Mouse (Mus musculus) limb, embryonic 11.5 days (tissue): ENCODE measurements around the gene Rbm15. TPM values are rescaled to one million over a fixed set of nuclear protein-coding genes. Genes with fewer than 3 reads are reported as not detected.
A peak's percentile ranks its signal among the peaks of the same experiment; 100 is the strongest.
"Not testable (repeated sequence)": the region's sequence is repeated elsewhere in the genome, so short reads cannot be mapped to it uniquely, and the experiment has no call there.

ENCODE experiments used
- ATAC-seq: fragments of 200-750 bp; cut with Nextera tagmentation; 2 replicates; pipeline ENCODE4 v1.8.0; 2017; ENCODE audit warnings: low read depth; ENCODE audit not compliant: insufficient number of reproducible peaks, low FRiP score, low TSS enrichment
- DNase-seq: peaks from one replicate; pipeline ENCODE4 v3.0.0-alpha.2; 2015; ENCODE audit warnings: low spot score
- H3K27ac ChIP-seq: fragments of 300-500 bp; sonication (generic); replicated peaks from 2 replicates; pipeline ENCODE4 v1.5.1; 2014; ENCODE audit warnings: low read depth, mild to moderate bottlenecking, low read length
- H3K27me3 ChIP-seq: fragments of 300-500 bp; sonication (generic); 2 replicates; pipeline ENCODE4 v1.6.1; 2014; ENCODE audit warnings: mild to moderate bottlenecking, low read length, mixed read lengths; ENCODE audit not compliant: control insufficient read depth, insufficient read depth
- H3K36me3 ChIP-seq: fragments of 300-500 bp; sonication (generic); 2 replicates; pipeline ENCODE4 v1.6.1; 2014; ENCODE audit warnings: mild to moderate bottlenecking, low read length, moderate library complexity, mixed read lengths; ENCODE audit not compliant: control insufficient read depth, insufficient read depth
- H3K4me1 ChIP-seq: fragments of 300-500 bp; sonication (generic); 2 replicates; pipeline ENCODE4 v1.6.1; 2014; ENCODE audit warnings: low read length, mixed read lengths; ENCODE audit not compliant: control insufficient read depth, insufficient read depth
- H3K4me2 ChIP-seq: fragments of 300-500 bp; sonication (generic); 2 replicates; pipeline ENCODE4 v1.6.1; 2014; ENCODE audit warnings: low read depth, mild to moderate bottlenecking, moderate library complexity; ENCODE audit not compliant: severe bottlenecking
- H3K4me3 ChIP-seq: fragments of 300-500 bp; sonication (generic); 2 replicates; pipeline ENCODE4 v1.5.1; 2014; ENCODE audit warnings: low read depth, low read length
- H3K9ac ChIP-seq: fragments of 300-500 bp; sonication (generic); 2 replicates; pipeline ENCODE4 v1.6.1; 2014; ENCODE audit warnings: mild to moderate bottlenecking, low read length
- H3K9me3 ChIP-seq: fragments of 300-500 bp; sonication (generic); 2 replicates; pipeline ENCODE4 v1.6.1; 2016; ENCODE audit warnings: low read length; ENCODE audit not compliant: control insufficient read depth
- WGBS: fragments of 180-500 bp; shearing (Covaris S2); extraction: QIAGEN DNeasy Blood & Tissue Kit; methylation state at CpG from one replicate; pipeline ENCODE4 v1.1.7; 2014; 5-methylcytosine and 5-hydroxymethylcytosine counted together
- polyA plus RNA-seq: library from polyadenylated mRNA; unstranded; fragments of >200 nt; fragmentation: Nextera tagmentation; extraction: Ambion mirVana; gene quantifications from 2 replicates; pipeline ENCODE4 v1.2.1, GENCODE M21; 2014

Rbm15 gene
- polyA plus RNA-seq, 1 experiment from 2014 or later: 19.0 TPM

DNA sequence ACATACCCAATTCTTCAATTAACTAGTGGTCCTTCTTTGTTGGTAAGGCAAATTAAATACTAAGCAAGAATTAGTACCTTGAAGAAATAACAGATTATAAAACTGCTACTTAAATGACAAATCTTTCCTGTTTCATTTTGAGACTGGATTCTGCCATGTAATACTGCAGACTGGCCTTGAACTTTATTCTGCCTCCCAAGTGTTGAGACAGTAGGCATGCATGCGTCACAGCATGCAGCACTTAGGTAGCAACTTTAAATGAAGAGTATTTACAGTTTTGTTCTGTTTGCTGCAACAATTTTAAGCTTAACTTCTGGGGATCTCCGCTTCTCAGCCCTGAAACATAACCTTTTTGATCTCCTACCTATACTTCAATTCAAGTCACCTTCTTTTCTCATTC, 12.3 kb downstream of the Rbm15 start:
- no peak for DNase-seq
- 96% methylated on average over 2 of the region's 2 CpGs for WGBS
- no peak overlapping the region for H3K4me3 ChIP-seq
- no peak for ATAC-seq
- H3K4me1 ChIP-seq: peaks cover 9% of the 10 kb centered on the region
- H3K27ac ChIP-seq: no peak overlapping the region
- H3K9me3 ChIP-seq: no peaks in the 10 kb centered on the region
- no peak overlapping the region for H3K4me2 ChIP-seq
- H3K27me3 ChIP-seq: no peaks in the 10 kb centered on the region
- H3K36me3 ChIP-seq: peaks cover 8% of the 10 kb centered on the region; the same call in 1 of the 2 replicates
- H3K9ac ChIP-seq: no peak overlapping the region

- H3K36me3 ChIP-seq: no peaks in the 10 kb centered on the region; the same call in 1 of the 2 replicates
- no peak overlapping the region for H3K27ac ChIP-seq
- WGBS: 96% methylated on average over 3 of the region's 3 CpGs
Observed at GRCm38 (mm10) chr3:107317338-107317737, 16.1 kb downstream of the Rbm15 start.

GRCm38 (mm10) chr3:107296917-107297316, 36.6 kb downstream of the Rbm15 start:
- not testable (repeated sequence) for H3K4me1 ChIP-seq, H3K4me3 ChIP-seq, H3K9ac ChIP-seq, H3K4me2 ChIP-seq, H3K36me3 ChIP-seq, H3K27ac ChIP-seq, H3K27me3 ChIP-seq, H3K9me3 ChIP-seq, ATAC-seq, DNase-seq
- 74% methylated on average over 4 of the region's 4 CpGs for WGBS

More at GRCm38 (mm10) chr3:107317338-107317737, 16.1 kb downstream of the Rbm15 start:
- H3K4me2 ChIP-seq: no peak overlapping the region
- H3K9ac ChIP-seq: no peak overlapping the region
- H3K27me3 ChIP-seq: no peaks in the 10 kb centered on the region
- H3K9me3 ChIP-seq: no peaks in the 10 kb centered on the region
- H3K4me3 ChIP-seq: no peak overlapping the region
- H3K4me1 ChIP-seq: no peaks in the 10 kb centered on the region
- no peak for ATAC-seq
- DNase-seq: no peak

GRCm38 (mm10) chr3:107295672-107296360, 37.7 kb downstream of the Rbm15 start:
- no peak overlapping the region for H3K4me2 ChIP-seq
- no peaks in the 10 kb centered on the region for H3K36me3 ChIP-seq
- H3K4me3 ChIP-seq: no peak overlapping the region
- H3K4me1 ChIP-seq: no peaks in the 10 kb centered on the region
- no peaks in the 10 kb centered on the region for H3K27me3 ChIP-seq
- 95% methylated on average over 5 of the region's 5 CpGs for WGBS
- ATAC-seq (no peak), DNase-seq (no peak)
- H3K9me3 ChIP-seq: no peaks in the 10 kb centered on the region
- H3K27ac ChIP-seq: no peak overlapping the region
- no peak overlapping the region for H3K9ac ChIP-seq

DNA sequence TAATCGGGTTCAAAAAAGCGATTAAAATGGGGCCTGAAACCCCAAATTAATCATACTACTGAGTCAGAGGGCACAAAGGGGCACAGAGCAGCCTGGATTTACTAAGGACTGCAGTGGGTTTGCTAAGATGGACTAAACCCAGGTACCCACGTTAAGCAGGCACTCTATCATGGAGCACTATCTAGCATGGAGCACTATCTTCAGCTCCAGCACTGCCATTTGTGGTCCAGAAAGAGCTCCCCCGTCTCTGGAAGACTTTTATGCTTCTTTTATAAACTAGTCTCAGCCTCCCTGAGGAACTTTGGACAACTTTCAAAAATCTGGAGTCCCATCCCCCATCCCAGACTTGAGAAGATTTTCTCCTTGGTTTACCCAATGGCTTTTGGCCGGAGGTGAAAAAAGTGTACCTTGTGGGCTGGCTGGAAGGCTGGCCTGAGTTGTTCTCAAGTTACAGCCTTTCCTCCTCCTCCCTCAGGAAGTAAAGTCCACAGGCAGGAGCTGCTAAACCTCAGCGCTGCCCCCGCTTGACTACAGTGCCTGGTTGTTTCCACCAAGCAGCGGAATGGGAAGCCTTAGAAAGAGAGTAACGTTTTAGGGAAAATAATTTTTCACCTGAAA, 42.6 kb downstream of the Rbm15 start, which contains the start of gene Slc16a4:
TSS of gene Slc16a4 (plus strand) at position 467 of the 618 bp plus-strand sequence.
- H3K9ac ChIP-seq: peak within 1 kb of the TSS; percentile 22; the same call in 1 of the 2 replicates
- WGBS: 19% methylated on average over 9 of the region's 9 CpGs
- no peaks in the 10 kb centered on the region for H3K27me3 ChIP-seq
- H3K4me1 ChIP-seq: no peaks in the 10 kb centered on the region
- DNase-seq (peak; percentile 76), ATAC-seq (peak; percentile 89)
- no peaks in the 10 kb centered on the region for H3K36me3 ChIP-seq
- H3K4me3 ChIP-seq: no peak within 1 kb of the TSS
- H3K9me3 ChIP-seq: no peaks in the 10 kb centered on the region
- H3K4me2 ChIP-seq: peak within 1 kb of the TSS; percentile 32
- peak within 1 kb of the TSS; percentile 65; the same call in 1 of the 2 replicates for H3K27ac ChIP-seq

GRCm38 (mm10) chr3:107287346-107287745, 46.1 kb downstream of the Rbm15 start:
- Histone ChIP-seq H3K4me3 (no peak overlapping the region), H3K27me3 (no peaks in the 10 kb centered on the region), H3K27ac (no peak overlapping the region), H3K4me2 (no peak overlapping the region), H3K9ac (no peak overlapping the region), H3K4me1 (no peaks in the 10 kb centered on the region), H3K9me3 (no peaks in the 10 kb centered on the region), H3K36me3 (peaks cover 3% of the 10 kb centered on the region; the same call in 1 of the 2 replicates)
- DNase-seq (no peak), ATAC-seq (no peak)

DNA sequence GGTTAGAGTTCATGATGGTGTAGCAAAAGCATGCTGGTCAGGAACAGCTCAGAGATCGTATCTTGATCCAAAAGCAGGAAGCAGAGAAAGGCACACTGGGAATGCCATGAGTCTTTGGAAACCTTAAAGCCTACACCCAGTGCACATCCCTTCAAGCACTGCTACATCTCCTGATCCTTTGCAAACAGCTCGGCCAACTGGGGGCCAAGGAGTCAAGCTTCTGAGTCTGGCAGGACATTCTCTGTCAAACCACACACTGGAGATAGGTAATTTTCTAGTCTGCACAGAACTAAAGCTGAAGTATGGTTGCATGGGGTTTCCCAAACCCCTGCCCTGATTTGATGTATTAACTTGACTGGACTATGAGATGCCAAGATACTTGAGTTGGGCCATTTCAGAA, 47.4 kb downstream of the Rbm15 start:
- 84% methylated on average over 2 of the region's 2 CpGs for WGBS

GRCm38 (mm10) chr3:107278479-107279269, 54.8 kb downstream of the Rbm15 start, which contains the start of gene Lamtor5:
Gene Lamtor5 (plus strand): TSS chr3:107278858.
- Histone ChIP-seq H3K9ac (peak within 1 kb of the TSS; percentile 74), H3K4me3 (peak within 1 kb of the TSS; percentile 90), H3K27ac (no peak within 1 kb of the TSS), H3K27me3 (no peaks in the 10 kb centered on the region), H3K4me2 (peak within 1 kb of the TSS; percentile 77), H3K36me3 (peaks cover 3% of the 10 kb centered on the region; the same call in 1 of the 2 replicates), H3K9me3 (no peaks in the 10 kb centered on the region), H3K4me1 (no peaks in the 10 kb centered on the region)
- DNase-seq (peak; percentile 94), ATAC-seq (peak; percentile 90)
- WGBS: 3% methylated on average over 43 of the region's 43 CpGs

More for the DNA sequence above, 47.4 kb downstream of the Rbm15 start:
- H3K36me3 ChIP-seq: peaks cover 3% of the 10 kb centered on the region; the same call in 1 of the 2 replicates
- no peak overlapping the region for H3K27ac ChIP-seq
- ATAC-seq (no peak), DNase-seq (no peak)
- H3K4me2 ChIP-seq: no peak overlapping the region
- H3K27me3 ChIP-seq: no peaks in the 10 kb centered on the region
- H3K9me3 ChIP-seq: no peaks in the 10 kb centered on the region
- no peaks in the 10 kb centered on the region for H3K4me1 ChIP-seq
- H3K9ac ChIP-seq: no peak overlapping the region
- H3K4me3 ChIP-seq: no peak overlapping the region
